In the genomic region with DNA sequence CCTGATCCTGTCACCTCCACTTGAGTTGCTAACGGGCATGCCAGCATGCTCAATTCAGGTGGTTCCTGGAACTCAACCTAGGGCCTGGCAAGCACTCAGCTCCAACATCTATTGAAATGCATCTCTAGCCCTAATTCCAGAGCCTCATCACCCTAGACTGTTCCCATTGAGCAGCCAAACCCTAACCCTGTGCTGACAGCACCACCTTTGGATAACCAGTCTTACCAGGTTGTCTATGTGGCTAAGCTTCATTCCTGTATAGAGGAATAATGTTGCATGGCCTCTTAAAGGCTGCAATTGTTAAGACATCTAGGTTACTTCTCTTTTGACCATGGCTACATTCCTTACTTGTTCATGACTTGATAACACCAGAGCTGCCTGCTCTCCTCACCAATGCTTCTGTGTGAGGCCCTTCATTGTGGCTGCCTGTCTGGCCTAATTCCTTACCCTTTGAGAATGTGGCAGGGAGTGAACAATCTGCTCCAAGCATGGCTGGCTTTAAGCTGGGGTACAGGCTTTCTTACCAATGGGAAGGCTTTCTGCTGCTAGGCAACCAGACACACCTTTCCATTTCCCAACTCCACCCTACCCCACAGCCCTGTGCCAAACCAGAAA, we compare ENCODE assay signal across 9 mouse cellular contexts. TPM values are rescaled to one million over a fixed set of nuclear protein-coding genes. Genes with fewer than 3 reads are reported as not detected.
DNase-seq lines count a peak whose midpoint lies in the region; ATAC-seq and TF ChIP-seq lines count a peak whose summit lies in the region.
"Had no signal": no experiment of that assay in that cellular context is flagged by ENCODE, and none has a peak within 500 bp of the region (broad histone marks: within the 10 kb centered on the region; RNA-seq: fewer than 3 reads in every experiment).

No protein-coding gene starts in this region.

- no peak for TF ChIP-seq EP300 in stomach, postnatal 0 days (optimal IDR thresholded peaks at IDR 0.05)

- peak; percentile 2 for DNase-seq in thymus, postnatal 14 days
- no peak for DNase-seq in thymus, postnatal 0 days (ENCODE audit: low spot score)
- DNase-seq in stomach, postnatal 0 days (ENCODE audit: low spot score): peak; percentile 68
- DNase-seq in right cerebral cortex, postnatal 25 days: no peak
- DNase-seq in thymus, postnatal 4 days: no peak

- no peak for TF ChIP-seq CTCF in stomach, postnatal 0 days (IDR thresholded peaks at IDR 0.05; ENCODE audit: low read depth)

- H3K4me1 ChIP-seq in embryonic facial prominence, embryonic 13.5 days: peaks cover 12% of the 10 kb centered on the region
- H3K4me1 ChIP-seq in hindbrain, embryonic 12.5 days: peaks cover 20% of the 10 kb centered on the region
- peaks cover 6% of the 10 kb centered on the region for H3K4me1 ChIP-seq in lung, embryonic 15.5 days
- H3K4me1 ChIP-seq in stomach, postnatal 0 days (replicated peaks; ENCODE audit: control insufficient read depth, insufficient read depth): no peaks in the 10 kb centered on the region; the same call in 1 of the 2 replicates

- H3K4me2 ChIP-seq in embryonic facial prominence, embryonic 13.5 days: peak overlapping the region; percentile 52
- H3K4me2 ChIP-seq in hindbrain, embryonic 12.5 days (replicated peaks): peak overlapping the region; percentile 56
- H3K4me2 ChIP-seq in lung, embryonic 15.5 days: peak overlapping the region; percentile 45
- H3K4me2 ChIP-seq in stomach, postnatal 0 days (replicated peaks; ENCODE audit: low read depth): peak overlapping the region; percentile 55

- peaks cover 16% of the 10 kb centered on the region for H3K36me3 ChIP-seq in embryonic facial prominence, embryonic 13.5 days
- peaks cover 18% of the 10 kb centered on the region for H3K36me3 ChIP-seq in hindbrain, embryonic 12.5 days
- peaks cover 16% of the 10 kb centered on the region for H3K36me3 ChIP-seq in lung, embryonic 15.5 days
- H3K36me3 ChIP-seq in stomach, postnatal 0 days (ENCODE audit: control insufficient read depth, insufficient read depth, low read length): peaks cover 5% of the 10 kb centered on the region

- WGBS in embryonic facial prominence, embryonic 13.5 days: 29% methylated on average over 1 of the region's 1 CpGs
- 34% methylated on average over 1 of the region's 1 CpGs for WGBS in hindbrain, embryonic 12.5 days
- WGBS in lung, embryonic 15.5 days: 42% methylated on average over 1 of the region's 1 CpGs
- WGBS in stomach, postnatal 0 days: 24% methylated on average over 1 of the region's 1 CpGs

- peak overlapping the region; percentile 32 for H3K4me3 ChIP-seq in embryonic facial prominence, embryonic 13.5 days
- peak overlapping the region; percentile 28 for H3K4me3 ChIP-seq in hindbrain, embryonic 12.5 days
- peak overlapping the region; percentile 19 for H3K4me3 ChIP-seq in lung, embryonic 15.5 days
- H3K4me3 ChIP-seq in stomach, postnatal 0 days (ENCODE audit: low read depth, low read length): peak overlapping the region; percentile 37

- no peaks in the 10 kb centered on the region for H3K27me3 ChIP-seq in embryonic facial prominence, embryonic 13.5 days
- no peaks in the 10 kb centered on the region for H3K27me3 ChIP-seq in hindbrain, embryonic 12.5 days
- H3K27me3 ChIP-seq in lung, embryonic 15.5 days: no peaks in the 10 kb centered on the region
- no peaks in the 10 kb centered on the region for H3K27me3 ChIP-seq in stomach, postnatal 0 days (ENCODE audit: control insufficient read depth, insufficient read depth, low read length)

- H3K9ac ChIP-seq in embryonic facial prominence, embryonic 13.5 days: peak overlapping the region; percentile 52; the same call in 1 of the 2 replicates
- H3K9ac ChIP-seq in hindbrain, embryonic 12.5 days: peak overlapping the region; percentile 45
- 0 out of 2 replicates have a peak overlapping the region, but pooled peaks have one; percentile 7 for H3K9ac ChIP-seq in lung, embryonic 15.5 days
- peak overlapping the region; percentile 51; the same call in 1 of the 2 replicates for H3K9ac ChIP-seq in stomach, postnatal 0 days (ENCODE audit: low read length)

- peak overlapping the region; percentile 48 for H3K27ac ChIP-seq in embryonic facial prominence, embryonic 13.5 days
- H3K27ac ChIP-seq in hindbrain, embryonic 12.5 days: peak overlapping the region; percentile 44
- H3K27ac ChIP-seq in lung, embryonic 15.5 days: peak overlapping the region; percentile 53
- peak overlapping the region; percentile 77 for H3K27ac ChIP-seq in stomach, postnatal 0 days (replicated peaks)

- H3K9me3 ChIP-seq in embryonic facial prominence, embryonic 13.5 days: no peaks in the 10 kb centered on the region
- H3K9me3 ChIP-seq in hindbrain, embryonic 12.5 days (replicated peaks): 0 out of 2 replicates have a peak, but pooled peaks cover 3% of the 10 kb centered on the region
- no peaks in the 10 kb centered on the region for H3K9me3 ChIP-seq in lung, embryonic 15.5 days
- H3K9me3 ChIP-seq in stomach, postnatal 0 days (ENCODE audit: control insufficient read depth, low read length): no peaks in the 10 kb centered on the region

- ATAC-seq in embryonic facial prominence, embryonic 13.5 days (ENCODE audit: insufficient number of reproducible peaks, insufficient read depth, low FRiP score, low TSS enrichment, low read depth): no peak
- ATAC-seq in hindbrain, embryonic 12.5 days (ENCODE audit: low FRiP score): no peak
- ATAC-seq in lung, embryonic 15.5 days (ENCODE audit: borderline replicate concordance, extremely low read depth, low FRiP score, low TSS enrichment): no peak
- no peak for ATAC-seq in stomach, postnatal 0 days (ENCODE audit: low FRiP score, low TSS enrichment)

RNA-seq across cellular contexts. Expression of gene Actg1, which starts 3.2 kb away (rescaled TPM):
- polyA plus RNA-seq in thymus, postnatal 0 days (2015; fragmentation: Nextera tagmentation; extraction: Ambion mirVana): 1,815 and 1,857 TPM in 2 replicates
- polyA plus RNA-seq in embryonic facial prominence, embryonic 13.5 days (2015; fragmentation: Nextera tagmentation; extraction: Ambion mirVana): 2,524 and 2,741 TPM in 2 replicates
- 3,608 and 3,685 TPM in 2 replicates for polyA plus RNA-seq in hindbrain, embryonic 12.5 days (2016; fragmentation: Nextera tagmentation; extraction: Ambion mirVana)
- 2,618 and 2,638 TPM in 2 replicates for polyA plus RNA-seq in lung, embryonic 15.5 days (2015; fragmentation: Nextera tagmentation; extraction: Ambion mirVana)
- 2,268 and 2,377 TPM in 2 replicates for polyA plus RNA-seq in stomach, postnatal 0 days (2015; fragmentation: Nextera tagmentation; extraction: Ambion mirVana)

RNA-seq across cellular contexts. Expression of gene Fscn2, which starts 16.2 kb away (rescaled TPM):
- polyA plus RNA-seq in thymus, postnatal 0 days (2015; fragmentation: Nextera tagmentation; extraction: Ambion mirVana): 0.46 and 0.59 TPM in 2 replicates
- polyA plus RNA-seq in embryonic facial prominence, embryonic 13.5 days (2015; fragmentation: Nextera tagmentation; extraction: Ambion mirVana): 0.25 and 1.1 TPM in 2 replicates
- polyA plus RNA-seq in hindbrain, embryonic 12.5 days (2016; fragmentation: Nextera tagmentation; extraction: Ambion mirVana): 1.2 and 1.3 TPM in 2 replicates
- 0.38 and 0.56 TPM in 2 replicates for polyA plus RNA-seq in lung, embryonic 15.5 days (2015; fragmentation: Nextera tagmentation; extraction: Ambion mirVana)
- 0.41 and 0.47 TPM in 2 replicates for polyA plus RNA-seq in stomach, postnatal 0 days (2015; fragmentation: Nextera tagmentation; extraction: Ambion mirVana)
- polyA plus RNA-seq: spleen, adult 2 months had no signal

RNA-seq across cellular contexts. Expression of gene Faap100, which starts 33.4 kb away (rescaled TPM):
- polyA plus RNA-seq in thymus, postnatal 0 days (2015; fragmentation: Nextera tagmentation; extraction: Ambion mirVana): 12.8 and 15.9 TPM in 2 replicates
- 38.6 and 43.7 TPM in 2 replicates for polyA plus RNA-seq in embryonic facial prominence, embryonic 13.5 days (2015; fragmentation: Nextera tagmentation; extraction: Ambion mirVana)
- 52.2 and 59.1 TPM in 2 replicates for polyA plus RNA-seq in hindbrain, embryonic 12.5 days (2016; fragmentation: Nextera tagmentation; extraction: Ambion mirVana)
- 36.9 and 37.4 TPM in 2 replicates for polyA plus RNA-seq in lung, embryonic 15.5 days (2015; fragmentation: Nextera tagmentation; extraction: Ambion mirVana)
- polyA plus RNA-seq in stomach, postnatal 0 days (2015; fragmentation: Nextera tagmentation; extraction: Ambion mirVana): 14.3 and 15.3 TPM in 2 replicates

Comparison
In these comparisons a context has a peak if more than half of its experiments do, and no peak if none do; other contexts are left out.
1. DNase-seq: peak in thymus, postnatal 14 days (single experiment) and stomach, postnatal 0 days (single experiment); none in thymus, postnatal 0 days (single experiment), right cerebral cortex, postnatal 25 days (single experiment) and thymus, postnatal 4 days (single experiment).
2. Peak in every context shown above with its lines, with median percentiles within 50 percentile points of each other: H3K27ac ChIP-seq, H3K4me2 ChIP-seq, H3K4me3 ChIP-seq and H3K9ac ChIP-seq.